Comparison of ENCODE assay signal across 26 mouse cellular contexts in genomic region chr6:83342957-83343356, GRCm38 (mm10).
"Had no signal": no experiment of that assay in that cellular context is flagged by ENCODE, and none has a peak within 500 bp of the region (broad histone marks: within the 10 kb centered on the region; RNA-seq: fewer than 3 reads in every experiment).

No protein-coding gene starts in this region.

- H3K27me3 ChIP-seq: heart, embryonic 13.5 days; heart, embryonic 15.5 days; hindbrain, embryonic 12.5 days; hindbrain, embryonic 15.5 days; intestine, embryonic 15.5 days; limb, embryonic 13.5 days; limb, embryonic 15.5 days; liver, embryonic 12.5 days had no signal

- ATAC-seq: inflammation-experienced regulatory T-cells, adult 6 months; intestine, embryonic 15.5 days; intestine, postnatal 0 days; liver, embryonic 12.5 days had no signal

- H3K4me2 ChIP-seq: heart, embryonic 13.5 days; heart, embryonic 15.5 days; hindbrain, embryonic 12.5 days; hindbrain, embryonic 15.5 days; intestine, embryonic 15.5 days; limb, embryonic 13.5 days; limb, embryonic 15.5 days; liver, embryonic 12.5 days had no signal

- H3K9ac ChIP-seq: heart, embryonic 13.5 days; heart, embryonic 15.5 days; hindbrain, embryonic 12.5 days; hindbrain, embryonic 15.5 days; intestine, embryonic 15.5 days; limb, embryonic 13.5 days; limb, embryonic 15.5 days; liver, embryonic 12.5 days; liver, embryonic 14.5 days had no signal

- DNase-seq: gastrocnemius, adult 2 months; gastrocnemius, postnatal 10 days; gastrocnemius, postnatal 25 days; heart, postnatal 4 days; kidney, adult 18-20 months; kidney, adult 8-10 months; kidney, postnatal 10 days; kidney, postnatal 25 days; kidney, postnatal 4 days; layer of hippocampus, adult 9-11 months; layer of hippocampus, postnatal 36 days; left cerebral cortex, postnatal 4 days; lung, adult 18-20 months had no signal

- H3K9me3 ChIP-seq: heart, embryonic 10.5 days; heart, embryonic 13.5 days; heart, embryonic 15.5 days; hindbrain, embryonic 10.5 days; hindbrain, embryonic 12.5 days; hindbrain, embryonic 15.5 days; intestine, embryonic 15.5 days; limb, embryonic 13.5 days; limb, embryonic 15.5 days; liver, embryonic 12.5 days had no signal

- H3K27ac ChIP-seq: gastrocnemius, adult 2 months; heart, embryonic 10.5 days; heart, embryonic 13.5 days; heart, embryonic 15.5 days; hindbrain, embryonic 10.5 days; hindbrain, embryonic 12.5 days; hindbrain, embryonic 15.5 days; intestine, embryonic 15.5 days; limb, embryonic 13.5 days; limb, embryonic 15.5 days; liver, embryonic 12.5 days; liver, embryonic 14.5 days had no signal

- H3K4me3 ChIP-seq: gastrocnemius, adult 2 months; heart, embryonic 10.5 days; heart, embryonic 13.5 days; heart, embryonic 15.5 days; hindbrain, embryonic 10.5 days; hindbrain, embryonic 12.5 days; hindbrain, embryonic 15.5 days; intestine, embryonic 15.5 days; limb, embryonic 13.5 days; limb, embryonic 15.5 days; liver, embryonic 12.5 days had no signal

- H3K4me1 ChIP-seq: heart, embryonic 10.5 days; heart, embryonic 13.5 days; heart, embryonic 15.5 days; hindbrain, embryonic 10.5 days; hindbrain, embryonic 12.5 days; hindbrain, embryonic 15.5 days; intestine, embryonic 15.5 days; limb, embryonic 13.5 days; limb, embryonic 15.5 days; liver, embryonic 12.5 days had no signal
